Mouse (Mus musculus) limb, embryonic 14.5 days (tissue): ENCODE measurements at regions not wholly inside any gene's neighbourhood (a gene's known extent, or its start where the extent isn't known, plus 50 kb on each side); places are given as distances from the start of the nearest gene placed in this dataset.

Source experiments
- ATAC-seq: fragments of 200-750 bp; cut with Nextera tagmentation; 2 replicates; pipeline ENCODE4 v1.8.0; 2017; ENCODE audit warnings: low read depth, moderate number of reproducible peaks, moderate TSS enrichment; ENCODE audit not compliant: low FRiP score
- DNase-seq: peaks from one replicate; pipeline ENCODE4 v3.0.0-alpha.2; 2015; ENCODE audit warnings: low spot score
- H3K27ac ChIP-seq: fragments of 300-500 bp; sonication (generic); replicated peaks from 2 replicates; pipeline ENCODE4 v1.5.1; 2014; ENCODE audit warnings: low read depth, mild to moderate bottlenecking, low read length, moderate library complexity, mixed read lengths
- H3K27me3 ChIP-seq: fragments of 300-500 bp; sonication (generic); 2 replicates; pipeline ENCODE4 v1.6.1; 2014; ENCODE audit warnings: low read length, mixed read lengths; ENCODE audit not compliant: control insufficient read depth, insufficient read depth
- H3K36me3 ChIP-seq: fragments of 300-500 bp; sonication (generic); 2 replicates; pipeline ENCODE4 v1.6.1; 2014; ENCODE audit warnings: mild to moderate bottlenecking, low read length, moderate library complexity, mixed read lengths; ENCODE audit not compliant: control insufficient read depth, insufficient read depth
- H3K4me1 ChIP-seq: fragments of 300-500 bp; sonication (generic); 2 replicates; pipeline ENCODE4 v1.6.1; 2014; ENCODE audit warnings: antibody characterized with exemption, low read length, mixed read lengths; ENCODE audit not compliant: control insufficient read depth, insufficient read depth
- H3K4me2 ChIP-seq: fragments of 300-500 bp; sonication (generic); replicated peaks from 2 replicates; pipeline ENCODE4 v1.6.1; 2014; ENCODE audit warnings: low read depth, mild to moderate bottlenecking, low read length, moderate library complexity; ENCODE audit not compliant: severe bottlenecking
- H3K4me3 ChIP-seq: fragments of 300-500 bp; sonication (generic); replicated peaks from 2 replicates; pipeline ENCODE4 v1.5.1; 2014; ENCODE audit warnings: low read length
- H3K9ac ChIP-seq: fragments of 300-500 bp; sonication (generic); 2 replicates; pipeline ENCODE4 v1.6.1; 2014; ENCODE audit warnings: mild to moderate bottlenecking, low read depth, low read length, moderate library complexity; ENCODE audit not compliant: severe bottlenecking
- H3K9me3 ChIP-seq: fragments of 300-500 bp; sonication (generic); 2 replicates; pipeline ENCODE4 v1.6.1; 2016; ENCODE audit warnings: low read length; ENCODE audit not compliant: control insufficient read depth
- POLR2A ChIP-seq: fragments of 200-500 bp; IDR thresholded peaks from 2 replicates; pipeline ENCODE4 v1.8.0; 2012; ENCODE audit warnings: inconsistent platforms, mild to moderate bottlenecking, moderate library complexity, borderline replicate concordance; ENCODE audit not compliant: insufficient read depth, insufficient read length; ENCODE audit errors: extremely low read depth
- WGBS: fragments of 180-500 bp; shearing (Covaris S2); extraction: QIAGEN DNeasy Blood & Tissue Kit; methylation state at CpG from one replicate; pipeline ENCODE4 v1.1.7; 2014; 5-methylcytosine and 5-hydroxymethylcytosine counted together

- 87% methylated on average over 9 of the region's 9 CpGs for WGBS
Measured at GRCm38 (mm10) chr15:60534701-60535100, 318.9 kb downstream of the Fam84b start.

GRCm38 (mm10) chr15:60516810-60517209 lies 336.8 kb downstream of the Fam84b start:
- Histone ChIP-seq H3K4me3 (no peak overlapping the region), H3K4me2 (no peak overlapping the region), H3K9ac (no peak overlapping the region), H3K9me3 (no peaks in the 10 kb centered on the region), H3K4me1 (no peaks in the 10 kb centered on the region), H3K36me3 (no peaks in the 10 kb centered on the region), H3K27ac (no peak overlapping the region), H3K27me3 (no peaks in the 10 kb centered on the region)
- no peak for ATAC-seq
- no peak for DNase-seq
- no peak for TF ChIP-seq POLR2A
- WGBS, result 88% methylated on average over 2 of the region's 2 CpGs

More at GRCm38 (mm10) chr15:60534701-60535100, 318.9 kb downstream of the Fam84b start:
- H3K36me3 ChIP-seq, result no peaks in the 10 kb centered on the region
- no peak overlapping the region for H3K27ac ChIP-seq
- no peak for DNase-seq
- H3K9ac ChIP-seq, result no peak overlapping the region
- TF ChIP-seq POLR2A, result no peak
- H3K27me3 ChIP-seq, result no peaks in the 10 kb centered on the region
- H3K4me1 ChIP-seq, result no peaks in the 10 kb centered on the region
- ATAC-seq, result no peak
- no peaks in the 10 kb centered on the region for H3K9me3 ChIP-seq
- no peak overlapping the region for H3K4me3 ChIP-seq
- H3K4me2 ChIP-seq, result no peak overlapping the region

- H3K36me3 ChIP-seq, result no peaks in the 10 kb centered on the region
- DNase-seq, result no peak
- H3K9me3 ChIP-seq, result no peaks in the 10 kb centered on the region
- no peak overlapping the region for H3K4me3 ChIP-seq
- no peak for TF ChIP-seq POLR2A
- H3K4me2 ChIP-seq, result no peak overlapping the region
- ATAC-seq, result no peak
- WGBS, result 56% methylated on average over 4 of the region's 4 CpGs
- no peak overlapping the region for H3K27ac ChIP-seq
- H3K4me1 ChIP-seq, result no peaks in the 10 kb centered on the region
- H3K27me3 ChIP-seq, result no peaks in the 10 kb centered on the region
- no peak overlapping the region for H3K9ac ChIP-seq
Measured at GRCm38 (mm10) chr15:60476755-60477310, 376.7 kb downstream of the Fam84b start.

GRCm38 (mm10) chr15:60475086-60475485 lies 378.5 kb downstream of the Fam84b start:
- 38% methylated on average over 3 of the region's 3 CpGs for WGBS
- DNase-seq, result no peak
- ATAC-seq, result no peak

GRCm38 (mm10) chr15:60431916-60432315 lies 415.5 kb upstream of the 4933412E24Rik start:
- H3K27ac ChIP-seq, result no peak overlapping the region
- TF ChIP-seq POLR2A, result no peak
- no peaks in the 10 kb centered on the region for H3K9me3 ChIP-seq
- no peak overlapping the region for H3K4me2 ChIP-seq
- WGBS, result 67% methylated on average over 1 of the region's 1 CpGs
- no peaks in the 10 kb centered on the region for H3K4me1 ChIP-seq
- H3K9ac ChIP-seq, result no peak overlapping the region
- H3K4me3 ChIP-seq, result no peak overlapping the region
- ATAC-seq, result no peak
- no peaks in the 10 kb centered on the region for H3K36me3 ChIP-seq
- DNase-seq, result no peak
- H3K27me3 ChIP-seq, result no peaks in the 10 kb centered on the region

More at GRCm38 (mm10) chr15:60475086-60475485, 378.5 kb downstream of the Fam84b start:
- no peaks in the 10 kb centered on the region for H3K27me3 ChIP-seq
- no peak overlapping the region for H3K4me3 ChIP-seq
- no peak overlapping the region for H3K9ac ChIP-seq
- no peak overlapping the region for H3K27ac ChIP-seq
- no peak overlapping the region for H3K4me2 ChIP-seq
- no peak for TF ChIP-seq POLR2A
- H3K4me1 ChIP-seq, result no peaks in the 10 kb centered on the region
- no peaks in the 10 kb centered on the region for H3K36me3 ChIP-seq
- H3K9me3 ChIP-seq, result no peaks in the 10 kb centered on the region
